Mouse (Mus musculus): ENCODE measurements around the gene Gm20422.

DNA sequence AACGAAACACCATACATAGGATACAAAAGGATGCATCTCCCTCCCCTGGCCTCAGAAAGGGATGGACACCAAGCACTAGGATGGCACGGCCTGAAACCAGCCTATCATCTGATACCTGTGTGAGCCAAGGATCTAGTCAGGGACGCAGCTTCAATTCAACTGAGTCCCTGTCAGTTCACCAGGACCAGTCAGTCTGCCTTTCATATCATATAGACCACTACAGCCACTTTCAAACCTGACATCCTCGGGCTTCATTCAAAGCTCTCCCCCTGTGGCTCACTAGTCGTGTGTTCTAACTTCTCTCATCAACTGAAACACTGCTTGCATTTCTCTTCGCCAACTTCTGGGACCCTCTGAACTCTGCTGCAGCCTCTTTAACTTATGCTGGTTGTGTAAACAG, 59.3 kb downstream of the Gm20422 start:
- TF ChIP-seq CTCF (IDR thresholded peaks at IDR 0.05; ENCODE audit: low read depth, low read length) (no peak), POLR2A (IDR thresholded peaks at IDR 0.05; ENCODE audit: insufficient read depth, low read length) (no peak)

Data from ES-Bruce4 (cell line).